Mouse (Mus musculus) G1E (cell line): ENCODE measurements around the gene Cblb. TPM values are rescaled to one million over a fixed set of nuclear protein-coding genes. Genes with fewer than 3 reads are reported as not detected.

Experiments used
- ATAC-seq: 2 replicates; pipeline ENCODE4 v1.8.0; 2016; ENCODE audit warnings: mild to moderate bottlenecking; ENCODE audit not compliant: insufficient number of reproducible peaks, poor library complexity, low FRiP score, severe bottlenecking; ENCODE audit errors: extremely low read depth
- DNase-seq: peaks from one replicate; pipeline ENCODE4 v3.0.0; 2012; ENCODE audit warnings: low spot score
- H3K27me3 ChIP-seq: 2 replicates; pipeline ENCODE4 v1.6.1; 2012; ENCODE audit warnings: mild to moderate bottlenecking, low read length, inconsistent platforms; ENCODE audit not compliant: insufficient read depth
- H3K36me3 ChIP-seq: replicated peaks from 2 replicates; pipeline ENCODE3; 2012; ENCODE audit warnings: mild to moderate bottlenecking, inconsistent platforms
- H3K4me1 ChIP-seq: 2 replicates; pipeline ENCODE4 v1.6.1; 2012; ENCODE audit warnings: low read depth, low read length, inconsistent platforms, mixed read lengths; ENCODE audit not compliant: insufficient read depth
- H3K4me3 ChIP-seq: 2 replicates; pipeline ENCODE4 v1.5.1; 2012; ENCODE audit warnings: low read depth, mild to moderate bottlenecking, inconsistent platforms, low read length, moderate library complexity, mixed read lengths
- H3K9me3 ChIP-seq: replicated peaks from 2 replicates; pipeline ENCODE4 v1.6.1; 2012; ENCODE audit warnings: inconsistent platforms
- CTCF ChIP-seq: IDR thresholded peaks from 2 replicates; pipeline ENCODE4 v1.5.1; 2012; ENCODE audit warnings: low read depth, low read length, inconsistent platforms, mixed read lengths
- GATA1 ChIP-seq: IDR thresholded peaks from 2 replicates; pipeline ENCODE4 v1.6.1; 2012; ENCODE audit warnings: borderline replicate concordance, low read length, inconsistent platforms, mixed read lengths
- GATA2 ChIP-seq: IDR thresholded peaks from 2 replicates; pipeline ENCODE4 v1.6.1; 2012; ENCODE audit warnings: low read depth, low read length, inconsistent platforms, borderline replicate concordance
- POLR2AphosphoS5 ChIP-seq: IDR thresholded peaks from 2 replicates; pipeline ENCODE4 v1.6.1; 2012; ENCODE audit warnings: low read depth, low read length, inconsistent platforms; ENCODE audit not compliant: insufficient replicate concordance
- TAL1 ChIP-seq: conservative IDR thresholded peaks from 2 replicates; pipeline ENCODE4 v1.6.1; 2012; ENCODE audit warnings: low read depth, low read length, inconsistent platforms, mixed read lengths
- polyA plus RNA-seq: library from polyadenylated mRNA; stranded (reverse); fragments of >175 nt; gene quantifications from 2 replicates; pipeline ENCODE4 v1.2.3, GENCODE M21; 2012
- total RNA-seq, 2 experiments: library from RNA; stranded (forward) in 1 of 2; stranded (reverse) in 1 of 2; fragments of 200-1000 nt in 1 of 2; fragments of >200 nt in 1 of 2; fragmentation: Nextera tagmentation in 1 of 2; gene quantifications; 2 replicates each; pipeline ENCODE4 v1.2.3; 2014 to 2017

The Cblb gene
- total and polyA plus RNA-seq, 3 experiments: 5.4 to 31.9 (median 9.1) TPM

GRCm38 (mm10) chr16:52064309-52065105, 33.5 kb downstream of the Cblb start:
- Histone ChIP-seq H3K4me3 (no peak overlapping the region), H3K4me1 (no peaks in the 10 kb centered on the region), H3K9me3 (no peaks in the 10 kb centered on the region), H3K36me3 (peaks cover 18% of the 10 kb centered on the region), H3K27me3 (no peaks in the 10 kb centered on the region)
- DNase-seq (no peak), ATAC-seq (no peak)
- TF ChIP-seq CTCF (no peak), TAL1 (no peak), POLR2AphosphoS5 (no peak), GATA1 (no peak), GATA2 (no peak)

DNA sequence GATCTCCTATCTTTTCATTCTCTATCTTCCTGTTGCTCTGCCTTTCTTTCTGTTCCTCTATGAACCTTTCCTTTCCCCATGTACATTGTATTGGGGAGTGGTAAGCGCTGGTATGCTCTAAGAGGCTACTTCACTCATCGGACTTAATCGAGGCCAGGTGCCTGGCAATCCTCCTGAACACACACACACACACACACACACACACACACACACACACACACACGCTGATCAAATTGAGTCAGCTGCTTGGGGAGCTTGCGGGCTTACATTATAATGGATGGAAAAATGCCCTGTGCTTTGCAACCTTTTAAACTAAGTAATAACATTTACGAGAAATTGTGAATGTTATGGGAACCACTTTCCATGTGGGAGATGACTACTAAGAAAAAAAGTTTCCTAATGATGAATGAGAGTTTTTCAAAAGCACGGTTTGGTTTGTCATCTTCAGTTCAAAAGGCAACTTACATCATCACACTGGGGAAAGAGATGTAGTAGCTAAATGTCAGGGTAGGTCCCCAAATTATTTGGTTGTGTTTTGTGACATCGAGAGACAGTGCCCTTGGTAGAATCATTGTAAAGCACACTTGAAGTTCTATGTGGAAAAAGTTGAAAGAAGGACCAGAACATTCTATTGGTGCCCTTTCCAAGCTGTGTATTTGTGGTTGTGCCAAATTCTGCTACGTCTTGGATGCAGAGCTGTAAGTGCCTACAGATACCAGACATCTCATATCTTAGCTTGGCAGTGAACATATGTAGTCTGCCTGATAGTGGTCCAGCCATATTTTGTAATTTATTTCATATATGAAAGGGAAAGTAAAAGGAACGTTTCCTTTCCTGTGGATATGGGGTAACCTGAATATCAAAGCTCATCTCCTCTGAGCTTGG, 36.8 kb downstream of the Cblb start:
- Histone ChIP-seq H3K9me3 (no peaks in the 10 kb centered on the region), H3K4me3 (no peak overlapping the region), H3K36me3 (peaks cover 13% of the 10 kb centered on the region), H3K4me1 (no peaks in the 10 kb centered on the region), H3K27me3 (no peaks in the 10 kb centered on the region)
- no peak for DNase-seq
- TF ChIP-seq TAL1 (no peak), POLR2AphosphoS5 (no peak), CTCF (no peak), GATA2 (no peak), GATA1 (no peak)
- ATAC-seq: no peak

DNA sequence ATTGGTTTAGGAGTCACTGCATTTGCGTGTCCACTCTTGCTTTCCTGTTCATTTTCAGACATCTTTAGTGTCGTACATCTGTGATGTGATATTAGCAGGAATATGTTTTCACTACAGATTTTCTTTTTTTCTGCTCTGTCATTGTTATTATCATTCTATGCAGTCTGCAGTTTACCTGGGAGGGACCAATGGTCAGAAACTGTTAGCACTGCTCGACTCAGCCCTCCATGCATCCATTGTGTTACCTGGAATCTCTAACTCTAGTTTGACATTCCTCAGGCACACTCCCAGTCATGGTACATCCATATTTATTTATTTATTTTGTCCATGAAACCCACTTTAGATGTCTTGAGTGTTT, 37.5 kb downstream of the Cblb start:
- Histone ChIP-seq H3K27me3 (no peaks in the 10 kb centered on the region), H3K4me3 (no peak overlapping the region), H3K36me3 (peaks cover 11% of the 10 kb centered on the region), H3K9me3 (no peaks in the 10 kb centered on the region), H3K4me1 (no peaks in the 10 kb centered on the region)
- ATAC-seq: no peak
- TF ChIP-seq GATA2: no peak
- TF ChIP-seq CTCF: no peak
- no peak for DNase-seq

GRCm38 (mm10) chr16:52069648-52070047, 38.6 kb downstream of the Cblb start:
- ATAC-seq (no peak), DNase-seq (no peak)
- Histone ChIP-seq H3K27me3 (no peaks in the 10 kb centered on the region), H3K4me1 (no peaks in the 10 kb centered on the region), H3K4me3 (no peak overlapping the region), H3K9me3 (no peaks in the 10 kb centered on the region), H3K36me3 (peaks cover 14% of the 10 kb centered on the region)
- TF ChIP-seq GATA2 (no peak), POLR2AphosphoS5 (no peak), CTCF (no peak), GATA1 (no peak), TAL1 (no peak)

GRCm38 (mm10) chr16:52070128-52070527, 39.1 kb downstream of the Cblb start:
- ATAC-seq (no peak), DNase-seq (no peak)
- H3K4me1 ChIP-seq: no peaks in the 10 kb centered on the region
- no peak overlapping the region for H3K4me3 ChIP-seq
- H3K36me3 ChIP-seq: peaks cover 11% of the 10 kb centered on the region
- H3K9me3 ChIP-seq: no peaks in the 10 kb centered on the region
- H3K27me3 ChIP-seq: no peaks in the 10 kb centered on the region
- TF ChIP-seq GATA1 (no peak), CTCF (no peak), GATA2 (no peak), POLR2AphosphoS5 (no peak), TAL1 (no peak)

GRCm38 (mm10) chr16:52071290-52071689, 40.3 kb downstream of the Cblb start:
- TF ChIP-seq CTCF: no peak
- no peak for TF ChIP-seq TAL1
- Histone ChIP-seq H3K4me1 (no peaks in the 10 kb centered on the region), H3K4me3 (no peak overlapping the region), H3K27me3 (no peaks in the 10 kb centered on the region), H3K9me3 (no peaks in the 10 kb centered on the region), H3K36me3 (peaks cover 11% of the 10 kb centered on the region)
- ATAC-seq (no peak), DNase-seq (no peak)
